Mouse (Mus musculus) retina, postnatal 7 days (tissue): Measurements from ENCODE around the gene Gm21981.

ENCODE experiments used
- DNase-seq: peaks from one replicate; pipeline ENCODE4 v3.0.0-alpha.2; 2012; ENCODE audit warnings: low read depth, low spot score

The Gm21981 gene

DNA sequence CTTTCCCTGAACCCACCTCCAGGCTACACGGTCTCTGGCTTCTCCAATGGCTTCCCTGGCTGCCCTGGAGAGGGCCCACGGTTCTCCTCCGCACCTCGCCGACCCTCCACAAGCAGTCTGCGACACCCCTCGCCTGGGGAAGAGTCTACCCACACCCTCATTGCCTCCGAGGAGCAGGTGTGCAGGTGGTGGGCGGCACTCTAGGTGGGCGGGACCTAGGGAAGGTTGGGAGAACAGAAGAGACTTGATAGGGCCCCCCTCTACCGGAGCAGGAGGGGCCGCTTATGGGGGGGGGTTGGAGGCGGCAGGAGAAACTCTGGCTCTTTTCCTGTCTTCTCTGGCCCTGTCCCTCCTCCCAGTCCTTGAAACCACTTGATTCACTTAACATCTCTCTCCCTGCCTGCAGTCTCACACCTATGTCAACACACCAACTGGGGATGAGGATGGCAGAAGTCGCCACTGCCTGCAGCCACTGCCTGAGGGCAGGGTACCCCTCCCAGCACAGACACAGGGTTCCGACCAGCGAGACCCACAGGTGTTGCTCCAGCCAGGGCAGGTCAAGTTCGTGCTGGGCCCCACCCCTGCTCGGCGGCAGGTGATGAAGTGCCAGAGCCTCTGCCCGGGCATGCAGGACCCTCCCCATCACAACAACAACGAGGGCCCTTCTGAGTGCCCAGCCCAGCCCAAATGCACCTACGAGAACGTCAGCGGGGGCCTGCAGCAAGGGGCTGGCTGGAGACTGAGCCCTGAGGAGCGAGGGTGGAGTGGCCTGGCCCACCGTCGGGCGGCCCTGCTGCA, 8.5 kb upstream of the Gm21981 start:
- no peak for DNase-seq

GRCm38 (mm10) chr17:47701793-47702192, 7.5 kb upstream of the Gm21981 start:
- no peak for DNase-seq

- DNase-seq = no peak
Observed at GRCm38 (mm10) chr17:47699055-47699454, 4.8 kb upstream of the Gm21981 start.

GRCm38 (mm10) chr17:47698156-47698555, 3.9 kb upstream of the Gm21981 start:
- no peak for DNase-seq

GRCm38 (mm10) chr17:47695337-47695710, 1.1 kb upstream of the Gm21981 start:
- DNase-seq = no peak

- DNase-seq = peak; percentile 98
Observed at GRCm38 (mm10) chr17:47694503-47695336, 465 bp upstream of the Gm21981 start, which contains the start of gene Prickle4. Gene Prickle4 (minus strand): TSS chr17:47694736.

GRCm38 (mm10) chr17:47693671-47694441, 399 bp downstream of the Gm21981 start:
- DNase-seq = no peak

GRCm38 (mm10) chr17:47691650-47692049, 2.6 kb downstream of the Gm21981 start:
- no peak for DNase-seq

DNA sequence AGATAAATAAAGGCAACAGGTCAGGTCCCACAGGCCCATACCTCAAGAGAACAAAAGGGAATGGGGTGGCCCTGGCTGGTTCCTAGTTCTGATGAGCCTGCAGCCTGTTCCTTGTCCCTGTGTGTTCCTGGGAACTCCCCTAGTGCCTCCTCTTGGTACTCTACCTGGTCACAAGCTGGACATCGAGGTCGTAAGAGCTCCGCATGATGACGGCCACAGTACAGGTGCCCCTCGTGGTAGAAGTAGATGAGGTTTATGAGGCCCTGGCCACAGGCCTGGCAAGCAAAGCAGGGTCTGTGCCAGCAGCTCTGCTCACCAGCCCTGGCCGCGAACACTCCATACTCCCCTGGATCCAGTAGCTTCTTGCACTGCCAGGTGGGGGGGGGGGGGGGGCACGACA, 4.4 kb downstream of the Gm21981 start:
- no peak for DNase-seq

GRCm38 (mm10) chr17:47688608-47689575, 5.4 kb downstream of the Gm21981 start, which contains the start of gene Frs3:
Gene Frs3 (plus strand): TSS chr17:47689030.
- no peak for DNase-seq

GRCm38 (mm10) chr17:47688344-47688607, 6.0 kb downstream of the Gm21981 start, which contains the start of gene Tomm6:
Gene Tomm6 (minus strand): TSS chr17:47688386.
- DNase-seq = no peak

DNA sequence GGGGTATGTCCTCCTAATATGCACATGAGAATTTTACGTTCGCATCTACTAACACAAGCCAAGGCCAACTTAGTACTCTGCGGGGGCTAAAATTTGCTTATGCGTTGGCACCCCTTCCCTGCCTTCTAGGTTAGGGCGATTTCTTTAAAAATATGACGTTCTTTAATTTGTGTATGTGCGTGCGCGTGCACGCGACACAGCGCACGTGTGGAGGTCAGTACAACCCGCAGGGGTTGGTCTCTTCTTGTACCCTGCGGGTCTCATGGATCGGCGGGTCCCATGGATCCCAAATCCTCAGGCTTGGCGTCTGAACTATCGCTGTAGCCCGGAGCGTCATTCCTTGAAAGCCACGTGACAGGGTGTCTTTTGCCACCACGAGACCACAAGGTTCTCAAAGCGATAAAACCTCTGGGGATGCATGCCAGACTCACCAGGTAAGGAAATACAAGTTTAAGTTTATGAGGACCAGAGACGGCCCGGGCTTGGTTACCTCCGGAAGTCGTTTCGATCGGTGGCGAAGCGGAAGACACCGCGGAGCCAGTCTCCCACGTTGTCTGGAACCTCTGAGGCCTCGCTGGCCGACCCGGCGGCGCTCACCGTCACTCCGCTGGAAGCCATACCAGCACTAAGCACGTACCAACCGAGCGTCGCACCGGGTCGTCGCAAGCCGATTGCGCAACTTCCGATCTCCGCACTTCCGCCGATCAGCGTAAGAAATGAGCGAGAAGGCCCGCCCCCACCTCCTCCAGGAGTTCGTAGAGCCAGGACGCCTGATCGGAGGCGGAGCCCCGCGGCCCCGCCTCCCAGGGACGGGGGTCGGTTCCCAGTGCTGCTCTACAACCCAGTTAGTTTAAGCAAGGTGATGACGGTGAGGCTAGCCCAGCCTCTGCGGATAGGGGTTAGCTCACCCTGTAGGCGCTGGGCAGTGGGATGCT, 6.6 kb downstream of the Gm21981 start:
- peak; percentile 94 for DNase-seq

GRCm38 (mm10) chr17:47682836-47683235, 11.4 kb downstream of the Gm21981 start:
- no peak for DNase-seq

DNA sequence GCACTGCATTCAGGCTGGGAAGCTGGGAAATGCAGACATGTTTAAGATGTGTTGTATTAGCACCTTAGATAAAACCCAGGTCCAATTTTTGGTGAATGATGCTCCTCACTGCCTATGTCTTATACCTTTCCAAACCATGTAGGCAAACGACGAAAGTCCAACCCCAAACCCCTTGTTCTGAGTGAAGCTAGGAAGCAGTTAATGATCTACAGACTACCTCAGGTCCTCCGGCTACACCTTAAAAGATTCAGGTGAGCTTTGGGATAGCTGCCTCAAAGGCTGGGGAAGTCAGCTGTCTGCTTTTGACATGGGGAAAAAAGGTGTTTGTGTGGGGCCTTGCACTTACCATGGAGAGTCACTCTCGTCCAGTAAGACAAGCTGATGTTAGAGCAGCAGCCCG, 15.6 kb downstream of the Gm21981 start:
- DNase-seq = no peak

- DNase-seq = no peak
Observed at GRCm38 (mm10) chr17:47678238-47678637, 16.0 kb downstream of the Gm21981 start.

DNA sequence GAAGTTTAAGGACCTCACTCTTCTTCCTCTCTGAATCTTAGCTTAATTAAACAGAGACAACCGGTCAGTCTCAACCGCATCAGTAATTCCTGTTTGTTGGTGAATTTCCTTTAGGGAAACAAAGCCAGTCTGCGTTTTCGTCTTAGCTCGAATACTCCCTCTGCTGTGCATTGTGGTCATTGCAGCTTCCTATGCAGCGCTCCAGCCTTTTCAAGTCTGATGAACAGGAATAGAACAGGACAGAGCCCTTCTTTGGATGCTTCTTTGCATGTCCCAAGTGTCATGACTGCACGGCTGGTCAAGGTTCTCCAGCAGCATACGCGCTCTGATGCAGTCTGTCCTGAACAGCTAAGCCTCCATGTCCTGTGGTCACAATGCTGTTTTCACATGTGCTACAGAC, 17.7 kb downstream of the Gm21981 start:
- no peak for DNase-seq

DNA sequence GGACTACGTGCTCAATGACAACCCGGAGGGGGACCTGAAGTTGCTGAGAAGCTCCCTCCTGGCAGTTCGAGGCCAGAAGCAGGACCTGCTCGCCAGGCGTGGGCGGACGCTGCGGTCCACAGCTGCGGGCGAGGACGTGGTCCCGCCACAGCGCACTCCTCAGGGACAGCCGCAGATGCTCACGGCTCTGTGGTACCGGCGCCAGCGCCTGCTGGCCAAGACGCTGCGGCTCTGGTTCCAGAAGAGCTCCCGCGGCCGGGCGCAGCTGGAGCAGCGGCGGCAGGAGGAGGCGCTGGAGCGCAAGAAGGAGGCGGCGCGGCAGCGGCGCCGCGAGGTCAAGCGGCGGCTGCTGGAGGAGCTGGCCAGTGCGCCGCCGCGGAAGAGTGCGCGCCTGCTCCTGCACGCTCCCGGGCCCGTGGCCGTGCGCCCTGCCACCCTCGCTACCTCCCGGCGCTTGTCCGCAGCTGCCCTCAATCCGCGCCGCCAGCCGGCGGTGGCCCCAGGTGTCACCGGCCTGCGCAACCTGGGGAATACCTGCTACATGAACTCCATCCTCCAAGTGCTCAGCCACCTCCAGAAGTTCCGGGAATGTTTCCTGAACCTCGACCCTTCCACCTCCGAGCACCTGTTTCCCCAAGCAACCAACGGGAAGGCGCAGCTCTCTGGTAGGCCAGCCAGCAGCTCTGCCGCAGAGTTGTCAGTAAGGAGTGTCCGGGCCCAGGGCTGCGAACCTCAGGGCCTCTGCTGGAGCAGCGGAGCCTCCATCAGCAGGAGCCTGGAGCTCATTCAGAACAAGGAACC, 21.7 kb downstream of the Gm21981 start:
- no peak for DNase-seq

DNA sequence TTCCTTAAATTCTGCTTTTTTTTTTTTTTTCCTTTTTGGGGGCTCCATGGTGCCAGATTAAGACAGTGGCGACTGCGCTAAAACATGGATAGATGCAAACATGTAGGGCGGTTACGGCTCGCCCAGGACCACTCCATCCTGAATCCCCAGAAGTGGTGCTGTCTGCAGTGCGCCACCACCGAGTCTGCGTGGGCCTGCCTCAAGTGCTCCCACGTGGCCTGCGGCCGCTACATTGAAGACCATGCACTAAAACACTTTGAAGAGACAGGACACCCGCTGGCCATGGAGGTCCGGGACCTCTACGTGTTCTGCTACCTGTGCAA, 22.3 kb downstream of the Gm21981 start:
- DNase-seq = no peak

GRCm38 (mm10) chr17:47669166-47669565, 25.1 kb downstream of the Gm21981 start:
- DNase-seq = no peak
